Mouse (Mus musculus): ENCODE measurements at regions not wholly inside any gene's neighbourhood (a gene's known extent, or its start where the extent isn't known, plus 50 kb on each side); places are given as distances from the start of the nearest gene placed in this dataset.

DNA sequence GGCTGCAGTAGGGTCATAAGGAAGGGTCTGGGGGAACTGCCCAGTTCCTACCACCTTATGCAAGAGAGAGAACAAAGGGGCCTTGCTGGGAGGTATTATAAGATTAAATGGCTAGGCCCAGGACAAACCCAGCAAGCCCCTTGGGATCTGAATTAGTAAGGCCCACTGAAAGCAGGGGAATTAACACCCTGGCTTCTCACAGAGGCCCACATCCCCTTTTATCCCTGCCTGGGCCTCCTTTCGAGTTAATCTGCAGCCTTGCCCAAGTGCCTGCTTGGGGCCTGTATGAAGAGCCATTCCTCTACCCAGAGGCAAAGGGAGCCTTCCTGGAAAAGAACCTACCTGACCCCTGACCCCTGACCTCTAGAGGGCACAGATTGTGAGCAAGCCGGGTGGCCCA is 98.2 kb downstream of the Vegfa start:
- no peak for DNase-seq (ENCODE audit: low read depth, low spot score)
- H3K4me1 ChIP-seq (ENCODE audit: control insufficient read depth in 2 of 2, insufficient read depth in 2 of 2, low read length in 2 of 2, poor library complexity in 1 of 2), result peaks cover 4 to 8% of the 10 kb centered on the region in 2 experiments; a peak in 2 of 4 replicates
- no peak overlapping the region for H3K27ac ChIP-seq (ENCODE audit: insufficient read depth, low read depth, low read length, poor library complexity, severe bottlenecking)
- no peak overlapping the region for H3K4me3 ChIP-seq (ENCODE audit: insufficient read depth in 1 of 2, low read depth in 1 of 2, low read length in 2 of 2, poor library complexity in 1 of 2, severe bottlenecking in 1 of 2)
- H3K9ac ChIP-seq (ENCODE audit: insufficient read depth, low read depth, low read length, poor library complexity, severe bottlenecking), result no peak overlapping the region
- in situ Hi-C loops (cut with MboI; ENCODE audit: low sequenced_read_pairs in 2 of 2, unreplicated experiment in 2 of 2), result no loop called here
- no peaks in the 10 kb centered on the region for H3K9me3 ChIP-seq (ENCODE audit: control insufficient read depth, insufficient read depth, low read depth, low read length)
- TF ChIP-seq ZNF384 (IDR thresholded peaks at IDR 0.05; ENCODE audit: low read depth, low read length) (no peak), ZC3H11A (IDR thresholded peaks at IDR 0.05; ENCODE audit: borderline replicate concordance, low read depth, low read length) (no peak), MAFK (IDR thresholded peaks at IDR 0.05; ENCODE audit: insufficient read depth, low read depth, low read length) (no peak), HCFC1 (IDR thresholded peaks at IDR 0.05; ENCODE audit: borderline replicate concordance, insufficient read depth, low read length) (no peak), CHD2 (IDR thresholded peaks at IDR 0.05; ENCODE audit: low read depth, low read length) (no peak)
- no peaks in the 10 kb centered on the region for H3K36me3 ChIP-seq (ENCODE audit: control insufficient read depth, insufficient read depth, low read length, poor library complexity, severe bottlenecking)

DNA sequence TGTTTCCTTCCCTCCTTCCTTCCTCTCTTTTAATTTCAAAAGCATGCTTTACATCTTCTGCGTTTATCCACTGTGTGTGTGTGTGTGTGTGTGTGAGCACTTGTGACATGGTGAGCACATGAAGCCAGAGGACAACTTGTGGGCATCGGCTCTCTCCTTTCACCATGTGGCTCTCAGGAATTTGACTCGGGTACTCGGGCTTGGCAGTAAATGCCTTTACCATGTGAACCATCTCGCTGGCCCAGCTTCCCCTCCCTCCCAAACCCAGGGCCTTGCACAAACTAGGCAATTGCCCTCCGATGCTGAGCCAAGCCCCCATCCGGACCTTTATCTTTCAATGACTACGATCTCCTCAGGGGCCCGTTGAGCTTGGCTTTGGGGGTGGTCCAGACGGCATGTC is 99.1 kb downstream of the Vegfa start:
- H3K27ac ChIP-seq (ENCODE audit: insufficient read depth, low read depth, low read length, poor library complexity, severe bottlenecking), result no peak overlapping the region
- no peaks in the 10 kb centered on the region for H3K36me3 ChIP-seq (ENCODE audit: control insufficient read depth, insufficient read depth, low read length, poor library complexity, severe bottlenecking)
- DNase-seq (ENCODE audit: low read depth, low spot score), result no peak
- peaks cover 4 to 8% of the 10 kb centered on the region in 2 experiments; a peak in 2 of 4 replicates for H3K4me1 ChIP-seq (ENCODE audit: control insufficient read depth in 2 of 2, insufficient read depth in 2 of 2, low read length in 2 of 2, poor library complexity in 1 of 2)
- no peak overlapping the region for H3K9ac ChIP-seq (ENCODE audit: insufficient read depth, low read depth, low read length, poor library complexity, severe bottlenecking)
- H3K4me3 ChIP-seq (ENCODE audit: insufficient read depth in 1 of 2, low read depth in 1 of 2, low read length in 2 of 2, poor library complexity in 1 of 2, severe bottlenecking in 1 of 2), result no peak overlapping the region
- H3K9me3 ChIP-seq (ENCODE audit: control insufficient read depth, insufficient read depth, low read depth, low read length), result no peaks in the 10 kb centered on the region
- TF ChIP-seq ZNF384 (IDR thresholded peaks at IDR 0.05; ENCODE audit: low read depth, low read length) (no peak), ZC3H11A (IDR thresholded peaks at IDR 0.05; ENCODE audit: borderline replicate concordance, low read depth, low read length) (no peak), HCFC1 (IDR thresholded peaks at IDR 0.05; ENCODE audit: borderline replicate concordance, insufficient read depth, low read length) (no peak)
- in situ Hi-C loops (cut with MboI; ENCODE audit: low sequenced_read_pairs in 2 of 2, unreplicated experiment in 2 of 2), result no loop called here

DNA sequence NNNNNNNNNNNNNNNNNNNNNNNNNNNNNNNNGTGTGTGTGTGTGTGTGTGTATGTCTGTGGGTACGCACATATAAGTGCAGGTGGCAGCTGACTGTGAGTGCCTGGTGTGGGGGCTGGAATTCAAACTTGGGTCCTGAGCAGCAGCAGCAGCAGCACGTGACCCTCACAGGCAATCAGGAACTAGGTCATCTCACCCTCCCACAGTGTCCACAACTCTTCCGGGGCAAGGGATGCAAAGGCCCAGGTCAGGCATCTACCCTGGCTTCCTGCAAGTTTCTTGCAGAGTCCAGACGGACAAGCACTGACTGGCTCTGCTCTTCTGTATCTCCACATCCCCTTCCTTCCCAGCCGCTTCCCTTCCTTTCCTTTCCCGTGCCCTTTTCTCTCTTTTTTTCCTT is 99.6 kb downstream of the Vegfa start:
- TF ChIP-seq MAFK (IDR thresholded peaks at IDR 0.05; ENCODE audit: insufficient read depth, low read depth, low read length) (no peak), ZC3H11A (IDR thresholded peaks at IDR 0.05; ENCODE audit: borderline replicate concordance, low read depth, low read length) (no peak), CHD2 (IDR thresholded peaks at IDR 0.05; ENCODE audit: low read depth, low read length) (no peak), ZNF384 (IDR thresholded peaks at IDR 0.05; ENCODE audit: low read depth, low read length) (no peak), HCFC1 (IDR thresholded peaks at IDR 0.05; ENCODE audit: borderline replicate concordance, insufficient read depth, low read length) (no peak)
- H3K27ac ChIP-seq (ENCODE audit: insufficient read depth, low read depth, low read length, poor library complexity, severe bottlenecking), result no peak overlapping the region
- in situ Hi-C loops (cut with MboI; ENCODE audit: low sequenced_read_pairs in 2 of 2, unreplicated experiment in 2 of 2), result no loop called here

DNA sequence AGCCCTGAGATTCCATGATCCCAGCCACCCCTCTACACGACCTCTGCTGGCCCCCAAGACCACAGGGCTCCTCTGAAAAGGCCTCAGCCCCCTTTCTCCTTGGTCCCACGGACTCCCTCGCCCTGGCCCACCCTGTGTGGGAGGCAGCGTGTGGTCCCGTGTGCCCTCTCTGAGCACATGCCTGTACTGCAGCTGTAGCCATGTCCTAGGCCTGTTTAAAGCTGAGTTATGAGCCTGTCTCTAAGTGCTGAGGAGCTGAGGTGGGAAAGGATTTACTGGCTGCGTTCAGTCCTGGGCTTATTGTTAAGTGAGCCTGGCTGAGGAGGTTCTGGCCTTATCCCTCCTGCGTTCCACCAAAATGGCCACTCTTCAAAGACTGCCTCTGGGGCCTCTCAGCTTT is 102.6 kb downstream of the Vegfa start:
- no peak for DNase-seq (ENCODE audit: low read depth, low spot score)
- H3K9me3 ChIP-seq (ENCODE audit: control insufficient read depth, insufficient read depth, low read depth, low read length), result no peaks in the 10 kb centered on the region
- H3K27ac ChIP-seq (ENCODE audit: insufficient read depth, low read depth, low read length, poor library complexity, severe bottlenecking), result no peak overlapping the region
- H3K9ac ChIP-seq (ENCODE audit: insufficient read depth, low read depth, low read length, poor library complexity, severe bottlenecking), result no peak overlapping the region
- no peak overlapping the region for H3K4me3 ChIP-seq (ENCODE audit: insufficient read depth in 1 of 2, low read depth in 1 of 2, low read length in 2 of 2, poor library complexity in 1 of 2, severe bottlenecking in 1 of 2)
- H3K36me3 ChIP-seq (ENCODE audit: control insufficient read depth, insufficient read depth, low read length, poor library complexity, severe bottlenecking), result no peaks in the 10 kb centered on the region
- in situ Hi-C loops (cut with MboI; ENCODE audit: low sequenced_read_pairs in 2 of 2, unreplicated experiment in 2 of 2), result no loop called here
- peaks cover 4 to 11% of the 10 kb centered on the region in 2 experiments; a peak in 2 of 4 replicates for H3K4me1 ChIP-seq (ENCODE audit: control insufficient read depth in 2 of 2, insufficient read depth in 2 of 2, low read length in 2 of 2, poor library complexity in 1 of 2)
- TF ChIP-seq ZC3H11A (IDR thresholded peaks at IDR 0.05; ENCODE audit: borderline replicate concordance, low read depth, low read length) (no peak), HCFC1 (IDR thresholded peaks at IDR 0.05; ENCODE audit: borderline replicate concordance, insufficient read depth, low read length) (no peak), ZNF384 (IDR thresholded peaks at IDR 0.05; ENCODE audit: low read depth, low read length) (no peak), MAFK (IDR thresholded peaks at IDR 0.05; ENCODE audit: insufficient read depth, low read depth, low read length) (no peak), CHD2 (IDR thresholded peaks at IDR 0.05; ENCODE audit: low read depth, low read length) (no peak)

More for the DNA sequence above, 99.6 kb downstream of the Vegfa start:
- H3K36me3 ChIP-seq (ENCODE audit: control insufficient read depth, insufficient read depth, low read length, poor library complexity, severe bottlenecking), result no peaks in the 10 kb centered on the region
- peaks cover 4 to 8% of the 10 kb centered on the region in 2 experiments; a peak in 2 of 4 replicates for H3K4me1 ChIP-seq (ENCODE audit: control insufficient read depth in 2 of 2, insufficient read depth in 2 of 2, low read length in 2 of 2, poor library complexity in 1 of 2)
- H3K9ac ChIP-seq (ENCODE audit: insufficient read depth, low read depth, low read length, poor library complexity, severe bottlenecking), result no peak overlapping the region
- H3K9me3 ChIP-seq (ENCODE audit: control insufficient read depth, insufficient read depth, low read depth, low read length), result no peaks in the 10 kb centered on the region
- H3K4me3 ChIP-seq (ENCODE audit: insufficient read depth in 1 of 2, low read depth in 1 of 2, low read length in 2 of 2, poor library complexity in 1 of 2, severe bottlenecking in 1 of 2), result no peak overlapping the region
- no peak for DNase-seq (ENCODE audit: low read depth, low spot score)
